Mouse (Mus musculus): ENCODE measurements around the gene Alg3. TPM values are rescaled to one million over a fixed set of nuclear protein-coding genes. Genes with fewer than 3 reads are reported as not detected.

Gene Alg3
- polyA plus RNA-seq, 1 experiment from 2014 or later = 44.6 TPM

GRCm38 (mm10) chr16:20590680-20591038 lies 20.9 kb downstream of the Alg3 start:
- Histone ChIP-seq H3K27me3 (ENCODE audit: control insufficient read depth, insufficient read depth, low read length) (peaks cover 31% of the 10 kb centered on the region), H3K27ac (ENCODE audit: low read depth, low read length) (no peak overlapping the region), H3K4me3 (ENCODE audit: low read depth, low read length) (peak overlapping the region; percentile 47), H3K36me3 (ENCODE audit: control insufficient read depth, insufficient read depth, low read length) (no peaks in the 10 kb centered on the region), H3K9ac (replicated peaks; ENCODE audit: low read depth, low read length) (peak overlapping the region; percentile 62), H3K4me2 (ENCODE audit: low read depth, low read length) (peak overlapping the region; percentile 75), H3K9me3 (ENCODE audit: control insufficient read depth, low read length) (no peaks in the 10 kb centered on the region), H3K4me1 (ENCODE audit: control insufficient read depth, insufficient read depth, low read length) (peaks cover 4% of the 10 kb centered on the region; the same call in 1 of the 2 replicates)
- whole genome bisulfite sequencing = 2% methylated on average over 17 of the region's 17 CpGs
- no peak for ATAC-seq (ENCODE audit: low read depth)

GRCm38 (mm10) chr16:20589939-20590679 lies 21.4 kb downstream of the Alg3 start:
- peak overlapping the region; percentile 47 for H3K4me3 ChIP-seq (ENCODE audit: low read depth, low read length)
- WGBS = 0% methylated on average over 39 of the region's 39 CpGs
- peak; percentile 89 for ATAC-seq (ENCODE audit: low read depth)
- peaks cover 4% of the 10 kb centered on the region; the same call in 1 of the 2 replicates for H3K4me1 ChIP-seq (ENCODE audit: control insufficient read depth, insufficient read depth, low read length)
- no peaks in the 10 kb centered on the region for H3K9me3 ChIP-seq (ENCODE audit: control insufficient read depth, low read length)
- peak overlapping the region; percentile 62 for H3K9ac ChIP-seq (replicated peaks; ENCODE audit: low read depth, low read length)
- H3K36me3 ChIP-seq (ENCODE audit: control insufficient read depth, insufficient read depth, low read length) = no peaks in the 10 kb centered on the region
- H3K27me3 ChIP-seq (ENCODE audit: control insufficient read depth, insufficient read depth, low read length) = peaks cover 31% of the 10 kb centered on the region
- H3K4me2 ChIP-seq (ENCODE audit: low read depth, low read length) = peak overlapping the region; percentile 75
- H3K27ac ChIP-seq (ENCODE audit: low read depth, low read length) = peak overlapping the region; percentile 34

GRCm38 (mm10) chr16:20589366-20589938 lies 22.1 kb downstream of the Alg3 start, which contains the start of gene Vwa5b2:
Vwa5b2 (plus strand) TSS chr16:20589471.
- peak; percentile 80 for ATAC-seq (ENCODE audit: low read depth)
- peaks cover 31% of the 10 kb centered on the region for H3K27me3 ChIP-seq (ENCODE audit: control insufficient read depth, insufficient read depth, low read length)
- peak within 1 kb of the TSS; percentile 75 for H3K4me2 ChIP-seq (ENCODE audit: low read depth, low read length)
- peak within 1 kb of the TSS; percentile 47 for H3K4me3 ChIP-seq (ENCODE audit: low read depth, low read length)
- no peaks in the 10 kb centered on the region for H3K36me3 ChIP-seq (ENCODE audit: control insufficient read depth, insufficient read depth, low read length)
- no peaks in the 10 kb centered on the region for H3K9me3 ChIP-seq (ENCODE audit: control insufficient read depth, low read length)
- peaks cover 4% of the 10 kb centered on the region; the same call in 1 of the 2 replicates for H3K4me1 ChIP-seq (ENCODE audit: control insufficient read depth, insufficient read depth, low read length)
- H3K27ac ChIP-seq (ENCODE audit: low read depth, low read length) = peak within 1 kb of the TSS; percentile 44
- peak within 1 kb of the TSS; percentile 62 for H3K9ac ChIP-seq (replicated peaks; ENCODE audit: low read depth, low read length)
- WGBS = 1% methylated on average over 24 of the region's 24 CpGs

- WGBS = 47% methylated on average over 1 of the region's 1 CpGs
- no peaks in the 10 kb centered on the region for H3K4me1 ChIP-seq (ENCODE audit: control insufficient read depth, insufficient read depth, low read length)
- no peak overlapping the region for H3K9ac ChIP-seq (replicated peaks; ENCODE audit: low read depth, low read length)
- H3K9me3 ChIP-seq (ENCODE audit: control insufficient read depth, low read length) = no peaks in the 10 kb centered on the region
- no peak overlapping the region for H3K4me2 ChIP-seq (ENCODE audit: low read depth, low read length)
- peaks cover 24% of the 10 kb centered on the region for H3K36me3 ChIP-seq (ENCODE audit: control insufficient read depth, insufficient read depth, low read length)
- ATAC-seq (ENCODE audit: low read depth) = no peak
- H3K27me3 ChIP-seq (ENCODE audit: control insufficient read depth, insufficient read depth, low read length) = no peaks in the 10 kb centered on the region
- H3K27ac ChIP-seq (ENCODE audit: low read depth, low read length) = no peak overlapping the region
- no peak overlapping the region for H3K4me3 ChIP-seq (ENCODE audit: low read depth, low read length)
These were observed 46.5 kb downstream of the Alg3 start for GRCm38 (mm10) chr16:20565075-20565474.

- Histone ChIP-seq H3K36me3 (ENCODE audit: control insufficient read depth, insufficient read depth, low read length) (peaks cover 60% of the 10 kb centered on the region), H3K4me1 (ENCODE audit: control insufficient read depth, insufficient read depth, low read length) (no peaks in the 10 kb centered on the region), H3K4me3 (ENCODE audit: low read depth, low read length) (no peak overlapping the region), H3K4me2 (ENCODE audit: low read depth, low read length) (no peak overlapping the region), H3K9me3 (ENCODE audit: control insufficient read depth, low read length) (no peaks in the 10 kb centered on the region), H3K9ac (replicated peaks; ENCODE audit: low read depth, low read length) (no peak overlapping the region), H3K27me3 (ENCODE audit: control insufficient read depth, insufficient read depth, low read length) (no peaks in the 10 kb centered on the region), H3K27ac (ENCODE audit: low read depth, low read length) (no peak overlapping the region)
- no peak for ATAC-seq (ENCODE audit: low read depth)
- 73% methylated on average over 7 of the region's 7 CpGs for WGBS
These were observed 54.2 kb downstream of the Alg3 start for GRCm38 (mm10) chr16:20557381-20557780.

MicroRNAs within 50 kb of the gene (microRNA counts, 519-probe panel; counts per million panel counts)
- 2,817 counts per million, percentile 18 among the panel's probes with 10 or more counts for microRNA mmu-miR-1224

Small RNA genes lying within 50 kb of the gene (microRNA-seq; reads per million reads assigned to microRNA genes)
- gene Mir1224 = 44.9 reads per million, percentile 34 among the genes with 10 or more reads in this experiment

Other genes with a start within 250 kb of the Alg3 start
- gene Abcc5, start 185.3 kb downstream of the Alg3 start, polyA plus RNA-seq (2014; fragmentation: Nextera tagmentation; extraction: Ambion mirVana) = 149 and 173 TPM in 2 replicates
- 84.9 and 108 TPM in 2 replicates for gene Eif2b5, start 112.9 kb downstream of the Alg3 start, polyA plus RNA-seq (2014; fragmentation: Nextera tagmentation; extraction: Ambion mirVana)
- gene Dvl3, start 94.8 kb downstream of the Alg3 start, polyA plus RNA-seq (2014; fragmentation: Nextera tagmentation; extraction: Ambion mirVana) = 39.7 and 40.6 TPM in 2 replicates
- 1,186 and 1,271 TPM in 2 replicates for gene Ap2m1, start 76.3 kb downstream of the Alg3 start, polyA plus RNA-seq (2014; fragmentation: Nextera tagmentation; extraction: Ambion mirVana)
- 72.6 and 82.2 TPM in 2 replicates for gene Abcf3, start 63.2 kb downstream of the Alg3 start, polyA plus RNA-seq (2014; fragmentation: Nextera tagmentation; extraction: Ambion mirVana)
- gene Vwa5b2, start 22.3 kb downstream of the Alg3 start, polyA plus RNA-seq (2014; fragmentation: Nextera tagmentation; extraction: Ambion mirVana) = 27.1 and 40.4 TPM in 2 replicates
- gene Eef1akmt4, start 142 bp downstream of the Alg3 start, polyA plus RNA-seq (2014; fragmentation: Nextera tagmentation; extraction: Ambion mirVana) = 9.9 and 10.5 TPM in 2 replicates
- gene Gm49333, start 125 bp downstream of the Alg3 start, polyA plus RNA-seq (2014; fragmentation: Nextera tagmentation; extraction: Ambion mirVana) = not detected in 2 replicates
- gene Camk2n2, start 9.6 kb upstream of the Alg3 start, polyA plus RNA-seq (2014; fragmentation: Nextera tagmentation; extraction: Ambion mirVana) = 48.8 and 69.4 TPM in 2 replicates
- gene Ece2, start 18.1 kb upstream of the Alg3 start, polyA plus RNA-seq (2014; fragmentation: Nextera tagmentation; extraction: Ambion mirVana) = 14.2 and 16.4 TPM in 2 replicates
- gene Psmd2, start 39.9 kb upstream of the Alg3 start, polyA plus RNA-seq (2014; fragmentation: Nextera tagmentation; extraction: Ambion mirVana) = 314 and 366 TPM in 2 replicates
- 112 and 134 TPM in 2 replicates for gene Eif4g1, start 56.6 kb upstream of the Alg3 start, polyA plus RNA-seq (2014; fragmentation: Nextera tagmentation; extraction: Ambion mirVana)
- 42.5 and 48.2 TPM in 2 replicates for gene Fam131a, start 81.5 kb upstream of the Alg3 start, polyA plus RNA-seq (2014; fragmentation: Nextera tagmentation; extraction: Ambion mirVana)
- 91.4 and 100 TPM in 2 replicates for gene Polr2h, start 105.9 kb upstream of the Alg3 start, polyA plus RNA-seq (2014; fragmentation: Nextera tagmentation; extraction: Ambion mirVana)
- 30.7 and 31.3 TPM in 2 replicates for gene Clcn2, start 106.0 kb upstream of the Alg3 start, polyA plus RNA-seq (2014; fragmentation: Nextera tagmentation; extraction: Ambion mirVana)
- gene Chrd, start 121.4 kb upstream of the Alg3 start, polyA plus RNA-seq (2014; fragmentation: Nextera tagmentation; extraction: Ambion mirVana) = 6.6 and 7.0 TPM in 2 replicates
- gene Thpo, start 122.8 kb upstream of the Alg3 start, polyA plus RNA-seq (2014; fragmentation: Nextera tagmentation; extraction: Ambion mirVana) = 0.99 and 1.6 TPM in 2 replicates

All from neural tube, embryonic 14.5 days (tissue).